Mouse (Mus musculus): Measurements from ENCODE around the gene Stxbp1. TPM values are rescaled to one million over a fixed set of nuclear protein-coding genes. Genes with fewer than 3 reads are reported as not detected.
A peak's percentile ranks its signal among the peaks of the same experiment; 100 is the strongest.

Stxbp1 gene
- polyA plus RNA-seq, 1 experiment from 2014 or later: 275 TPM

- Histone ChIP-seq H3K4me2 (replicated peaks) (peak within 1 kb of the TSS; percentile 97), H3K27ac (peak within 1 kb of the TSS; percentile 97), H3K27me3 (ENCODE audit: control insufficient read depth, insufficient read depth, low read length) (no peaks in the 10 kb centered on the region), H3K4me3 (replicated peaks; ENCODE audit: low read length) (peak within 1 kb of the TSS; percentile 94), H3K9ac (peak within 1 kb of the TSS; percentile 96), H3K9me3 (ENCODE audit: control insufficient read depth, low read length) (no peaks in the 10 kb centered on the region), H3K4me1 (replicated peaks; ENCODE audit: control insufficient read depth, insufficient read depth, low read length) (peaks cover 53% of the 10 kb centered on the region), H3K36me3 (replicated peaks; ENCODE audit: control insufficient read depth, insufficient read depth) (no peaks in the 10 kb centered on the region)
- peak; percentile 89 for ATAC-seq (ENCODE audit: low FRiP score)
- DNase-seq (ENCODE audit: low spot score): peak; percentile 81
- under 1% methylated on average over 56 of the region's 68 CpGs for WGBS
These were observed 28.8 kb upstream of the Stxbp1 start, which contains the start of gene Fam129b for GRCm38 (mm10) chr2:32875675-32876489. Fam129b (plus strand) TSS chr2:32876114.

DNA sequence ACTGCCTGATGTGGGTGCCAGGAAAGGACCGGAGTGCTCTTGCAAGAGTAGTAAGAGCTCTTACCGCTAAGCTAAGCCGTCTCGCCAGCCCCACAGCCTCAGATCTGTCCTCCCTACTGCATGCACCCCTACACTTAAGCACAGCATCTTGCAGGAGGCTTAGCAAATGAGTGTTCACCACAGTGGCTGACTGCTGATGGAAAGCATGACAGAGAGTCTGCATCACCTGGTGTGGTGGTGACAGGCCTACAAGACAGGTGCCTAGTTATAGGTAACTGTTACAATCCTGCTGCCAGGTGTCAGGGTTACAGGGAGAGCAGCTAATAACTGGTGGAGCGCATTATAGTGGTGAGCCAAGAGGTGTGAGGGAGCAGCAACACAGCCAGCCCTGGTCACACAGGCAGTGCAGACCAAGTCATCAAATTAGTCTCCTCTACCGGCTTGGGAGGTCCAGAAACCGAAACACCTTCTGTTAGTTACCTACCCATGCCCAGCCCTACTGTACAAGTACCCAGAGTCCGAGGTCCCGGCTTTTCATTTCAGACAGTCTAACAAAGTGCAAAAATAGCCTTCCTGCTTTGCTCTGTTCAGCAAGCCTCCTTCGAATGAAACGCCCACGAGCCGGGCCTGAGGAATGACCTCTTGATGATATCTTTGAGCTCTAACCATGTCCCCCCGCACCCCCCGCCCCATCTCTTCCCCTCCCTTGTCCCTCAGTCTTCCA is 28.1 kb upstream of the Stxbp1 start:
- Histone ChIP-seq H3K27ac (peak overlapping the region; percentile 97), H3K4me1 (replicated peaks; ENCODE audit: control insufficient read depth, insufficient read depth, low read length) (peaks cover 46% of the 10 kb centered on the region), H3K36me3 (replicated peaks; ENCODE audit: control insufficient read depth, insufficient read depth) (no peaks in the 10 kb centered on the region), H3K4me2 (replicated peaks) (peak overlapping the region; percentile 97), H3K27me3 (ENCODE audit: control insufficient read depth, insufficient read depth, low read length) (no peaks in the 10 kb centered on the region), H3K9me3 (ENCODE audit: control insufficient read depth, low read length) (no peaks in the 10 kb centered on the region), H3K4me3 (replicated peaks; ENCODE audit: low read length) (peak overlapping the region; percentile 94), H3K9ac (peak overlapping the region; percentile 96)
- 9% methylated on average over 15 of the region's 15 CpGs for WGBS
- peak; percentile 42 for DNase-seq (ENCODE audit: low spot score)
- ATAC-seq (ENCODE audit: low FRiP score): 0 out of 2 replicates have a peak, but pooled peaks have one; percentile 5

DNA sequence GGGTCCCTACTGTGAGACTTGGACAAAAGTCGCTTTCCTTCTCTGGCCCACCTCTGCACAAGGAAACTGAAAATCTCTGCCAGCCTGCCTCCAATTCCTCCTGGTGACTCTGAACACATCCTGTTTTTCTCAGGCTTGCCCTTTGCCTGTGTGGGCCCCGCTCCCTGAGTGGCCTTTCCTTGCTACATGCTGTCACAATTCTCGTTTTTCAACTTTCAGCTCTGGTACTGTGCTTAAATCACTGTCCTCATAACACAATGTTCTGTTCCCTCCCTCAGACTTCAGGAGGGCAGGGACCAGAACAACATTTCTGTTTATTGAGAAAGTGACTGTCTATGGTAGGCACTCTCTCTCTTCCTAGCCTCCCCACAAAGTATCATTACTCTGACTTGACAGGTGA is 27.0 kb upstream of the Stxbp1 start:
- 68% methylated on average over 3 of the region's 3 CpGs for WGBS
- no peak for ATAC-seq (ENCODE audit: low FRiP score)
- Histone ChIP-seq H3K4me3 (replicated peaks; ENCODE audit: low read length) (no peak overlapping the region), H3K36me3 (replicated peaks; ENCODE audit: control insufficient read depth, insufficient read depth) (no peaks in the 10 kb centered on the region), H3K9ac (0 out of 2 replicates have a peak overlapping the region, but pooled peaks have one; percentile 96), H3K27me3 (ENCODE audit: control insufficient read depth, insufficient read depth, low read length) (no peaks in the 10 kb centered on the region), H3K4me2 (replicated peaks) (peak overlapping the region; percentile 97), H3K9me3 (ENCODE audit: control insufficient read depth, low read length) (no peaks in the 10 kb centered on the region), H3K4me1 (replicated peaks; ENCODE audit: control insufficient read depth, insufficient read depth, low read length) (peaks cover 35% of the 10 kb centered on the region), H3K27ac (peak overlapping the region; percentile 97; the same call in 1 of the 2 replicates)
- no peak for DNase-seq (ENCODE audit: low spot score)

DNA sequence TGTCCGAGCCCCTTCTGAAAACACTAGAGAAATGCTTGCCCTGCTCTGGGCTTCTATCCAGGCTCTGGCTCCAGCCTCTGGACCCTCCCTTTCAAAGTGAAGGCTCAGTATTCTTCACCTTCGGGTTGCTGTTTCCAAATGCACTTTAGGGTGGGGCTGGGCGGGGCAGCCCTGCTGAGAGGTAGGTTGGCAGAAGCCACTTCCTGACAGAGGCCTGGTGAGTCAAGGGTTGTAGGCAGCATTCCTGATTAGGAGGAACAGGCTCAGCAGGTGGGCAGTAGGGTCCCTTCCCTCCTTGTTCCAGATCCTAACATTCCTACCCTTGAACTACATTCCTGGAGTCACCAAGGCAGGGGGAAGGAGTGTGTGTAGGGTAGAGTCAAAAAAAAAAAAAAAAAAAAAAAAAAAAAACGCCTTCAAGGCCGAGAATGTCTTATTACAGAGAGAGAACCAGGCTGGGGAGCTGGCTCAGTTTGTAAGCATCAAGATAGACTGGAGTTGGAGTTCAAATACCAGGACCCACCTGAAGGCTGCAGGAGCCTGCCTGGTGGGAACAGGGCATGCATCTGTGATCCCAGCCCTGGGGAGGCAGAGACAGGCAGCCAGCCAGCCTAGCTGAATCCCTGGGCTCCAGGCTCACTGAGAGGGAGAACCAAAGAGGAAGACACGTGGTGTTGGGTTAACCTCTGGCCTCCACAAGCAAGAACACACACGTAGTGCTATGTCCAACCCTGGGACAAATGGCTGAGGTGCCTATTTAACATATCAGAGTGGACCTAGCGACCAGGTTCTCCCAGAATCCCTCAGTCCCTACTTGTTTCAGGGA is 23.4 kb upstream of the Stxbp1 start:
- Histone ChIP-seq H3K27ac (no peak overlapping the region), H3K9ac (no peak overlapping the region), H3K27me3 (ENCODE audit: control insufficient read depth, insufficient read depth, low read length) (no peaks in the 10 kb centered on the region), H3K4me3 (replicated peaks; ENCODE audit: low read length) (no peak overlapping the region), H3K36me3 (replicated peaks; ENCODE audit: control insufficient read depth, insufficient read depth) (no peaks in the 10 kb centered on the region), H3K4me1 (replicated peaks; ENCODE audit: control insufficient read depth, insufficient read depth, low read length) (peaks cover 12% of the 10 kb centered on the region), H3K9me3 (ENCODE audit: control insufficient read depth, low read length) (no peaks in the 10 kb centered on the region), H3K4me2 (replicated peaks) (no peak overlapping the region)
- 56% methylated on average over 8 of the region's 8 CpGs for WGBS
- no peak for ATAC-seq (ENCODE audit: low FRiP score)
- no peak for DNase-seq (ENCODE audit: low spot score)

DNA sequence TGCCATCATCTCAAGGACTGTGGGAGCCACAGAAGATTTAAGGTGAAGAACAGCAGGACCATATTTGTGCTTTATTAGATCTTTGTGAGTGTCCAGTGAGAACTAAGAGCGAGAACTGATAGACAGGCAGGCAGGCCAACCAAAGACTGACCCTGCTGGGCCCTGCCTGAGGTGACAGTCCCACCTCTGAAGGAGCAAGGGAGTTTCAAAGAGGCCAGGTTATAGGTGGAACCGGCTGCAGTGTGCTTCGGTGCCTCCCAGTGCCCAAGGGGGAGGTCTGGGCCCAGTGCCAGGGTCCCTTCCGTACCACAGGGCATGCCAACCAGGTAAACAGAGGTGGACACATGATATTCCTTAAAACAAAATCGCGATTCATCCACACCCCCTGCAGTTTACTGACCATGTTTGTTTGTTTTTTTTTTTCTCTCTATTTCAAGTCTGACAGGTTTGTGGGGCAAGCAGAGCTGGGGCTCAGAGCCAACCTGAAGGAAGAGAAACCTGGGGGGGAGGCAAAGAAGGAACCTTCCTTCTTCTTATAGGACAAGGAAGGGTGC is 22.8 kb upstream of the Stxbp1 start:
- Histone ChIP-seq H3K4me1 (replicated peaks; ENCODE audit: control insufficient read depth, insufficient read depth, low read length) (peaks cover 8% of the 10 kb centered on the region), H3K9me3 (ENCODE audit: control insufficient read depth, low read length) (no peaks in the 10 kb centered on the region), H3K36me3 (replicated peaks; ENCODE audit: control insufficient read depth, insufficient read depth) (no peaks in the 10 kb centered on the region), H3K27ac (no peak overlapping the region), H3K4me3 (replicated peaks; ENCODE audit: low read length) (no peak overlapping the region), H3K9ac (no peak overlapping the region), H3K27me3 (ENCODE audit: control insufficient read depth, insufficient read depth, low read length) (no peaks in the 10 kb centered on the region), H3K4me2 (replicated peaks) (no peak overlapping the region)
- DNase-seq (ENCODE audit: low spot score) (no peak), ATAC-seq (ENCODE audit: low FRiP score) (no peak)
- WGBS: 69% methylated on average over 6 of the region's 6 CpGs

- H3K4me3 ChIP-seq (replicated peaks; ENCODE audit: low read length): no peak overlapping the region
- no peaks in the 10 kb centered on the region for H3K27me3 ChIP-seq (ENCODE audit: control insufficient read depth, insufficient read depth, low read length)
- ATAC-seq (ENCODE audit: low FRiP score): no peak
- H3K9me3 ChIP-seq (ENCODE audit: control insufficient read depth, low read length): no peaks in the 10 kb centered on the region
- no peak overlapping the region for H3K27ac ChIP-seq
- no peaks in the 10 kb centered on the region for H3K4me1 ChIP-seq (replicated peaks; ENCODE audit: control insufficient read depth, insufficient read depth, low read length)
- DNase-seq (ENCODE audit: low spot score): no peak
- no peak overlapping the region for H3K9ac ChIP-seq
- no peaks in the 10 kb centered on the region for H3K36me3 ChIP-seq (replicated peaks; ENCODE audit: control insufficient read depth, insufficient read depth)
- 83% methylated on average over 4 of the region's 4 CpGs for WGBS
- H3K4me2 ChIP-seq (replicated peaks): no peak overlapping the region
These were observed 20.3 kb upstream of the Stxbp1 start for GRCm38 (mm10) chr2:32867354-32867753.

DNA sequence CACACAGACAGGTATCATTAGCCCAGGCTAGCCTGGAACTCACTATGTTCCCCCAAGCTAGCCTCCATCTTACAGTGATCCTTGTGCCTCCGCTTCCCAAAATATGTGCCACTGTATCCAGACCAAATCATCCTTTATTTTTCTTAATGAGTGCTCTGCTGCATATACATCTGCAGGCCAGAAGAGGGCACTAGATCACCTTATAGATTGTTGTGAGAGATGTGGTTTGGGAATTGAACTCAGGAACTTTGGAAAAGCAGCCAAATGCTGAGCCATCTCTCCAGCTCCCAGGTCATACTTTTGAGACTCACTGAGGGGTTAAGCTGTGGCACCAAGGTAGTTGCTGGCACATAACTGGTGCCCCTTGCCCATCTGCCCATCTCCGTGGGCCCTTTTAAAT is 17.7 kb upstream of the Stxbp1 start:
- ATAC-seq (ENCODE audit: low FRiP score): no peak
- H3K27ac ChIP-seq: no peak overlapping the region
- H3K4me3 ChIP-seq (replicated peaks; ENCODE audit: low read length): no peak overlapping the region
- H3K4me2 ChIP-seq (replicated peaks): no peak overlapping the region
- H3K36me3 ChIP-seq (replicated peaks; ENCODE audit: control insufficient read depth, insufficient read depth): no peaks in the 10 kb centered on the region
- H3K27me3 ChIP-seq (ENCODE audit: control insufficient read depth, insufficient read depth, low read length): no peaks in the 10 kb centered on the region
- DNase-seq (ENCODE audit: low spot score): peak; percentile 67
- H3K9me3 ChIP-seq (ENCODE audit: control insufficient read depth, low read length): no peaks in the 10 kb centered on the region
- H3K9ac ChIP-seq: no peak overlapping the region
- 50% methylated on average over 2 of the region's 2 CpGs for WGBS
- H3K4me1 ChIP-seq (replicated peaks; ENCODE audit: control insufficient read depth, insufficient read depth, low read length): no peaks in the 10 kb centered on the region

DNA sequence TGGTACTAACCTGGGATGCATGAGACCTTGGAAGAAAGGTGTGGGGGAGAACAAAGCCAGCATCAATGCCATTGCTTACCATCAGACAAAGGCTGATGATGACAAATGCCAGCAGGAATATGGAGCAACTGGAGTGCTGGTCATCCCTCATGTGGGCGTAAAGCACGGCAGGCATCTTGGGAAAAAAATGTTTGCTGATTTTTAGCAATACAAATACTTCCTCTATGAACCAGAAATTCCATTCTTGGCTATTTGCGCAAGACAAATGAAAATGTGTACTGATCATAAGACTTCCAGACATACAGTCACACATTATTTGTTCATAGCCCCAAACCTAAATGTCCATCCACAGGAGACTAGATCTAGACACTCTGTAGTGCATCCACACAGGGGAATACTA is 16.3 kb upstream of the Stxbp1 start:
- Histone ChIP-seq H3K36me3 (replicated peaks; ENCODE audit: control insufficient read depth, insufficient read depth) (no peaks in the 10 kb centered on the region), H3K4me1 (replicated peaks; ENCODE audit: control insufficient read depth, insufficient read depth, low read length) (no peaks in the 10 kb centered on the region), H3K4me3 (replicated peaks; ENCODE audit: low read length) (no peak overlapping the region), H3K4me2 (replicated peaks) (no peak overlapping the region), H3K9me3 (ENCODE audit: control insufficient read depth, low read length) (no peaks in the 10 kb centered on the region), H3K27me3 (ENCODE audit: control insufficient read depth, insufficient read depth, low read length) (no peaks in the 10 kb centered on the region), H3K9ac (no peak overlapping the region), H3K27ac (no peak overlapping the region)
- WGBS: 91% methylated on average over 3 of the region's 3 CpGs
- no peak for ATAC-seq (ENCODE audit: low FRiP score)
- DNase-seq (ENCODE audit: low spot score): no peak
